Mouse (Mus musculus): ENCODE measurements around the gene Myom1.

- TF ChIP-seq POLR2A (IDR thresholded peaks at IDR 0.05; ENCODE audit: borderline replicate concordance, extremely low read depth, low read depth, low read length) (no peak), CTCF (IDR thresholded peaks at IDR 0.05; ENCODE audit: insufficient read depth, low read length) (no peak)
These were observed 679 bp downstream of the Myom1 start for GRCm38 (mm10) chr17:71003112-71003511.
